Mouse (Mus musculus): ENCODE data around the gene Tspan11.

The Tspan11 gene

DNA sequence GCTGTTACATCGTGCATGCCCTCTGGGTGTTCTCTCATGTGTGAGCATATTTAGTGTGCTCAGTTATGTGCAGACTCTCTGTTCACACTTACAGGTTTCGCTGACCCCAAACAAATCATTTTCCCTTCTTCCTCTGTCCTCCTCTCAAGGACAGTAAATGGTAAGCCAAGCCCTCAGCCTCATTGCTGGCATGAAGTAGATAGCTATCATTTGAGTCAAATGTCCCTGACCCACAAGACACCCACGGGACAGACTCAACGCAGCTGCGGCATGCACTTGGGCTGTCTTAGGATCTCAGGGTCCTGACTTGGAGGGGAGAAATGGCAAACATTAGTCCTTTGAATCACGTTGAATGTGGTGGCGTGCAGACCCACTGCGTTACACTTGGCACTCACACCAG, 55.0 kb downstream of the Tspan11 start:
- no peak for DNase-seq (ENCODE audit: low spot score)

GRCm38 (mm10) chr6:127945725-127946124, 58.3 kb downstream of the Tspan11 start:
- DNase-seq (ENCODE audit: low spot score): peak; percentile 60

DNA sequence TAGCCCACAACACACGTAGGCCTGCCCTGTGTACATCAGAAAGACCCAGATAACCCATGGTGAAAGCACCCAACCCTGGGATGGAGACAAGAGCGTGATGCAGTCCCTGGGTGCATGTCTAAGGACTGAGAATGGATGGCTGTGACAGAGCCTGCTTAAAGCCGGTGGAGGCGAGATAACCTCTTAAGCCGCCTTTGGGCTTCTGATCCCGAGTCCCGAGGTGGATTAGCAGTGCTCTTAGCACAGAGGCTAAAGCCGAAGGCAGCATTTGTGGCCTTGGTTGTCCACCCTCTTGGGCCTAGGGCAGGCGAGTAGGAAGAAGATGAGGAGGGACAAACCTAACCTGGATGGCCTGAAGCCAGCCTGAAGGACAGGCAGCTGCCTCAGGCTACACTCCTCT, 61.3 kb downstream of the Tspan11 start:
- DNase-seq (ENCODE audit: low spot score): no peak

DNA sequence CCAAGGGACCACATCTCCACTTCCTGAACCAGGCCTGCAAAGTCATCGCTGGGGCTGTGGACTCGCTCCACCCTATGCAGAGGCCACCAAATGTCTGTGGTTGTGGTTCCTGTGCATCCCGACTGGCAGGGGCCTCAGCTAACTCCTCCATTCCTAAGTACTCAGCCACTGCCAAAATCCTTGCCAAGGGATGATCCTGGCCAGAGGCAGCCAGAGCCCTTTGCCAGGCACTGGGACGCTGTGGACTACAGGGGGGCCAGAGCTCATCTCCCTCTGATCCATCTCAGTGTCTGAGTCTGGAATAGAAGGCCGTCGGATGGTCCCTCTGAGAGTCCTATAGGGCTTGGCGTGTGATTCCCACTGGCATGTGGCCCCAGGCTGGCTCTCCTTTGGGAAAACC, 62.5 kb downstream of the Tspan11 start:
- no peak for DNase-seq (ENCODE audit: low spot score)

DNA sequence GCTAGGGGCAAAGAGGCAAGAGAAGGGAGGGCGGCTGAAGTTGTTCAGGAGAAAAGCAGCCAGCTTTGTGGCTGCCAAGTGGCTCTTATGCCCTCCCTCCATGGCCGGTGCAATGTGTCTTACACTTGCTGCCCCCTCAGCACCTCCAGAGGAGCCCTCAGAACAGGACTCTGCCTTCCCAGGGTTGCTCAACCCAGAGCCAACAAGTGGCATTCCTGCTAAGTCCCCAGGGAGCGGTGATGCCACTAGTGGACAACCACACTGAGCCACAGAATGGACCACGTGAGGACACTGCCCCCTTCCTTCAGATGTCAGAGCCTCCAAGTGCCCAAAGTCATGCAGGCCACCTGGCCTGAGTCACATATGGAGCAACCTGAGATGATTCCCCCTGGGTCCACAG, 65.7 kb downstream of the Tspan11 start:
- no peak for DNase-seq (ENCODE audit: low spot score)

DNA sequence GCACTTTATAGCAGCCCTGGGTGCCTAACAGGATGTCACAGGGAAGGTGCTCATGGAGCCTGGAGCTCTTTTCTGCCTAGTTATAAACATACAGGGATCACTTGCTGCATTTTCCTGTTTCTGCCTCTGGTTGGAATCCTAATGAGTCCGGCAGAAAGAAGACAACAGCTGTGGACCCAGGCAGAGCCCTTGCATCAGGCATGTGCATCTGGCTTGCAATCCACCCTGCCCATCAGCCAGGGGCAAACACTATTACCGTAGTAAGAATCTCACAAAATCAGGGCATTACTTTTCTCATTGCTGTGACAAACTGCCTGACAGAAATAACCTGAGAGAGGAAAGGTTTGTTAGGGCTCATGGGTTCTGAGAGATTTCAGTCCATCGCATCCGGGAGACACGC, 68.8 kb downstream of the Tspan11 start:
- DNase-seq (ENCODE audit: low spot score): no peak

DNA sequence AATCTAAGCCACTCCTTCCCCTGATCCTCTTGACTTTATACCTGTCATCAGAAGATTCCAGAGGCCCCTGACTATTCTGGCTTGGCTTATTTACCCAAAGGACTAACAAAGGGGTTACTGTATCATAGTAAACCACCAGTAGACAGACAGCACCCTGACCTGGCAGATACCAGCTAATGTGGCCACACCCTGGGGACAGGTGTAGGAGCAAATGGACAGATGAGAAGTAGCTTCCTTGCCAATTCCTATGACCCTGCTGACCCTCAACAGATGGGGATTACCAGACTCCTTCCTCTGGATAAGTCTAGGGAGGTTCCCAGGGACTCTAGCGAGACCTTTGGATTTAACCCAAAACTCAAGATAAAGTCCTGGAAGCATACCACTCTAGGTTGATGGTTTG, 72.8 kb downstream of the Tspan11 start:
- DNase-seq (ENCODE audit: low spot score): no peak

DNA sequence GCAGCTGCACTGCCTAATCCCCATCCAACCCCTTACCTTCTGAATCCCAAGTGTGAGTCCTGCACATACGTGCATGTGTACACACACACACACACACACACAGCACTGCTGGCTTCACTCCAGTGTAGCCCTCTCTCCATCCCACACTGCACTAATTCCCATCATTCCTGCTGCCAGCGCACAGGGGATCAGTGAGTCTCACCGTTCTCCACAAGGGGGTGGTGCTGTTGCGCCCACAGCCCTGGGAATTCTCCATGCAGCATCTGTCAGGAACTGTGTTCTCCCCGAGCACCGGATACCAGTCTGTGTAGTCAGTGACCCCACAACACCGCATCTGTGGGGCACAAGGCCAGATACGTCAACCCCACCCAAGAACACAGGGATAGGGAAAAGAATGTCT, 78.1 kb downstream of the Tspan11 start:
- no peak for DNase-seq (ENCODE audit: low spot score)

GRCm38 (mm10) chr6:127969709-127970108, 82.3 kb downstream of the Tspan11 start:
- DNase-seq (ENCODE audit: low spot score): no peak

- peak; percentile 64 for DNase-seq (ENCODE audit: low spot score)
Measured at GRCm38 (mm10) chr6:127970120-127970519, 82.7 kb downstream of the Tspan11 start.

GRCm38 (mm10) chr6:127970848-127971247, 83.5 kb downstream of the Tspan11 start:
- no peak for DNase-seq (ENCODE audit: low spot score)

DNA sequence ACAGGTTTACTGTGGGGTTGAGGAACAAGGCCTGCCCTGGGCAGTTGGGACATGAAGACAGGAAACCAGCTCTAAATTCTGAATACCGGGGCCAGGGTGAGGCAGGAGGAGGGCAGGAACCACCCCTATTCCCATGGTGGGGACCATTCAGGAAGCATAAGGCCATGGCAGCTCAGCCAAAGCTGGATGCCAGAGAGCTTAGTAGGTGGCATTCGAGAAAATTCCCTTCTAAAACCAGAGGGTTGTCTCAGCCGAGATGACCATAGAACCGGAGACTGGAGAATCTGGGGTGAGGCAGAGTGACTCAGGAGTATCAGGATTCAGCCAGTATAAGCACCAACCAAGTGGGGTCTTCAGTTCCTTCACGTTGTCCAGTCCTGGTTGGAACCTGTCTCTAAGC, 84.5 kb downstream of the Tspan11 start:
- no peak for DNase-seq (ENCODE audit: low spot score)

GRCm38 (mm10) chr6:127973553-127973952, 86.2 kb downstream of the Tspan11 start:
- no peak for DNase-seq (ENCODE audit: low spot score)

DNA sequence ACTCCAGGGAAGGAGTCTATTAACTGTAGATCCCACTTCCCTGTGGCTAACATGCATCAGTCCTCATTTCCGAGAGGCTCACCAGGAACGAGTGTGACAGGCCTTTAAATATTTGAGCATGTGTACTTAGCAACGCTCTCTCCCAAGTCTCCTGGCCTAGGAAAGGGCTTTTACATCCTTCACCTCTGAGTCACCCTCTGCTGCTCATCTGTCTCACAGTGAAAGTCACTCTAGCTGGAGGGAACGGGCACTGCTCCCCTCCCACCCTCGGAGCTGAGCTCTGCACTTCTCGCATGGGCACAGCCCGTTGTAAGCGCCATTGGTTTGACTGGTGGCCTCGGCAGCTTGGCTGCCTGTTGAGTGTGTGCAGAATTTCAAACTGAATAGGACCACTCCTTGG, 86.6 kb downstream of the Tspan11 start:
- DNase-seq (ENCODE audit: low spot score): no peak

DNA sequence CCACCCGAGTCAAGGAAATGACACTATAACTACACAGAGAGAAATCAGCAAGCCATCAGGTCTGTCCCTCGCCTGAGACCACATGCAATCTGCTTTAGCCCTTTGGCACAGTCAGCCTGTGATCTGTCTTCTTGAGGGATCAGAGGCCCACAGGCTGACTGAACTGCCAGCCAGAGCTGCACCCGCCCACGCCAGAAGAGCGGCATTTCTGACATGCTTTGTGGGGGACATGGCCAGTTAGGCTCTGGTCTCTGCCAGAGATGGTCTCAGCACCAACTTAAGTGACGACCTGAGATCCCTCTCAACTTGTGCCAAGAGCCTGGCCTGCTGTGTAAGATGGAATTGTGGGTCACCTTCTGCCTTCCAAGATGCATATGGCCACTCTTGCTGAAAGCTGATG, 89.3 kb downstream of the Tspan11 start:
- no peak for DNase-seq (ENCODE audit: low spot score)

- DNase-seq (ENCODE audit: low spot score): no peak
Measured at GRCm38 (mm10) chr6:127978941-127979340, 91.6 kb downstream of the Tspan11 start.

DNA sequence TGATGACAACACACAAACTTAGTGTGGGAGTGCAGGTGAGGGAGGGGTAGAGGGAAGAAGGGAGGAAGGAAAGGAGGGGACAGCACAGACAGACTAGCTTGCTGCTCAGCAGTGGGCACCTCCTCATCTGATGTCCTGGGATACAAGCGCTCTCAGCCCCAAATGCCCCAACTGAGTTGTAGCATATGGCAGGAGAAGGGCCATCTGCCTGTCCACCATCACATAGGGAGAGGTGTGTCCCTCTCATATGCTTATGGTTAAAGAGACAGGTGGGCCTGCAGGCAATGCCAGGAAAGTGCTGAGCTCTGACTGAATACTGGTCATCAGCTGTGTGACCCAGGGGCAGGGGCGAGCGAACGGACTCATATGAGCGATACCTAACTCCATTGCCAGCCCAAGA, 92.4 kb downstream of the Tspan11 start:
- DNase-seq (ENCODE audit: low spot score): no peak

DNA sequence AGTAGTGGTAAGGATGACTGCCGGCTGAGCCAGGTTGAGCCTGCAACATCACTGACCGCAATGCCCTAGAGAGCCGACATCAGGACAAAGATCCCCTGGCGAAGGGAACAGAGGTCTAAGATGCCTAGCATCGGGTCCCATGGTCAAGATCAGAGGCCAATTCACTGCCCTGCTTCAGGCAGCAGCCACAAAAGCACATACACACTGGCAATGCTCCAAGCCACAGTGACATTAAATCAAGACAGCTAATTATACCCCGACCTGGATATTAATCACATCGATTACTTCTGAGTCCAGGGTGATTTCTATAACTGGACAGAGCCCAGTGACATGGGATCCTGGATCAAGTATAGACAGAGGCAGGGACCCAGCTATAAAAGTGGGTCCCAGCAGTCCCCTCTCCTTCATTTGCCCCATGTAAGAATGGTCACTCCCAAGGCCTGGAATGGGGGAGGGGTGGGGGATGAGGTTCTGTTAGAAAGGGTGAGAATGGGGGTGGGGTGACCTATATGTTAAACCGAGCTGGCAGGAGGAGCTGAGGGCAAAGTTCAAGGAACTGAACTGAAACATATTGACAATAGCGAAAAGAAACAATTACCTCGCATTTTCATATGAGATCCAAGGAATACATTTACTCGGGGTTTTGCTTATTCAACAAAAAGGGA, 93.1 kb downstream of the Tspan11 start:
- no peak for DNase-seq (ENCODE audit: low spot score)

GRCm38 (mm10) chr6:127981176-127981575, 93.8 kb downstream of the Tspan11 start:
- DNase-seq (ENCODE audit: low spot score): no peak

DNA sequence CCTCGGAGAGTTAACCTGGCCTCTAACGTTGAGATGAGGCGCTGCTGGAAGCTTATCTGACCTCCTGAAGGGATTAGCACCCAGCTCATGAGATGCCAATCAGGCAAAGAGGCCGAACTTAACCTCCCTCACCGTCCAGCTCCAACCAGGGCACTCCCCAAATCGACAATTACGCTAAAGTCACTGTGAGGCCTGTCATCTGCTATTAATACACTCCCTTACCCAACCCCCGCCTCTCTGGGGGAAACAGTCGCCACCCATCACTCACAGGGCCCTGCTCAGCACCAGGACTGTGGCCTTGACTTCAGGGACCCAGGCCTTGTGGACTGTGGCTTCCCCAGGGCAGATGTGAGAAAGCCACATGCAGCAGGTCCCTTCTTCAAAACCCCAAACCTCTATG, 99.0 kb downstream of the Tspan11 start:
- no peak for DNase-seq (ENCODE audit: low spot score)

GRCm38 (mm10) chr6:127987374-127987773, 100.0 kb downstream of the Tspan11 start:
- no peak for DNase-seq (ENCODE audit: low spot score)

GRCm38 (mm10) chr6:127988944-127989494, 101.6 kb downstream of the Tspan11 start:
- no peak for DNase-seq (ENCODE audit: low spot score)

- no peak for DNase-seq (ENCODE audit: low spot score)
Measured at GRCm38 (mm10) chr6:127989624-127990212, 102.3 kb downstream of the Tspan11 start.

Measured in layer of hippocampus, adult 9-10 months (tissue).